Mouse (Mus musculus) liver, adult 2 months (tissue): Measurements from ENCODE around the gene Rasl10a.

Source experiments
- CTCF ChIP-seq: fragments of 200-500 bp; IDR thresholded peaks from 2 replicates; pipeline ENCODE4 v1.5.1; 2011; ENCODE audit warnings: low read depth, low read length, control low read depth
- POLR2A ChIP-seq: fragments of 200-500 bp; IDR thresholded peaks from 2 replicates; pipeline ENCODE4 v1.6.1; 2011; ENCODE audit warnings: low read length, control low read depth; ENCODE audit not compliant: insufficient read depth; ENCODE audit errors: extremely low read depth

GRCm38 (mm10) chr11:5101641-5102040 is 43.7 kb downstream of the Rasl10a start:
- no peak for TF ChIP-seq POLR2A
- no peak for TF ChIP-seq CTCF
